Mouse (Mus musculus) forebrain, embryonic 11.5 days (tissue): ENCODE results near the gene Adam17. TPM values are rescaled to one million over a fixed set of nuclear protein-coding genes. Genes with fewer than 3 reads are reported as not detected.

Experiments
- ATAC-seq: fragments of 200-750 bp; cut with Nextera tagmentation; replicated peaks from 2 replicates; pipeline ENCODE4 v1.8.0; 2017; ENCODE audit warnings: moderate TSS enrichment; ENCODE audit not compliant: low FRiP score
- DNase-seq: peaks from one replicate; pipeline ENCODE4 v3.0.0-alpha.2; 2017; ENCODE audit warnings: low spot score
- H3K27ac ChIP-seq: fragments of 300-500 bp; sonication (generic); 2 replicates; pipeline ENCODE4 v1.5.1; 2014; ENCODE audit warnings: low read depth, low read length
- H3K27me3 ChIP-seq: fragments of 300-500 bp; sonication (generic); 2 replicates; pipeline ENCODE4 v1.6.1; 2014; ENCODE audit warnings: mild to moderate bottlenecking, low read length, mixed read lengths; ENCODE audit not compliant: control insufficient read depth, insufficient read depth
- H3K36me3 ChIP-seq: fragments of 300-500 bp; sonication (generic); 2 replicates; pipeline ENCODE4 v1.6.1; 2014; ENCODE audit warnings: mild to moderate bottlenecking, low read length, moderate library complexity, mixed read lengths; ENCODE audit not compliant: control insufficient read depth, insufficient read depth
- H3K4me1 ChIP-seq: fragments of 300-500 bp; sonication (generic); replicated peaks from 2 replicates; pipeline ENCODE4 v1.6.1; 2014; ENCODE audit warnings: low read length, mixed read lengths; ENCODE audit not compliant: control insufficient read depth, insufficient read depth
- H3K4me2 ChIP-seq: fragments of 300-500 bp; sonication (generic); 2 replicates; pipeline ENCODE4 v1.6.1; 2014; ENCODE audit warnings: low read depth, mild to moderate bottlenecking, low read length, moderate library complexity, mixed read lengths; ENCODE audit not compliant: severe bottlenecking
- H3K4me3 ChIP-seq: fragments of 300-500 bp; sonication (generic); 2 replicates; pipeline ENCODE4 v1.5.1; 2014; ENCODE audit warnings: low read depth, low read length
- H3K9ac ChIP-seq: fragments of 300-500 bp; sonication (generic); 2 replicates; pipeline ENCODE4 v1.6.1; 2014; ENCODE audit warnings: low read length
- H3K9me3 ChIP-seq: fragments of 300-500 bp; sonication (generic); 2 replicates; pipeline ENCODE4 v1.6.1; 2016; ENCODE audit warnings: low read length, mixed read lengths; ENCODE audit not compliant: control insufficient read depth
- WGBS: fragments of 180-500 bp; shearing (Covaris S2); extraction: QIAGEN DNeasy Blood & Tissue Kit; methylation state at CpG from one replicate; pipeline ENCODE4 v1.1.7; 2014; 5-methylcytosine and 5-hydroxymethylcytosine counted together
- polyA plus RNA-seq: library from polyadenylated mRNA; unstranded; fragments of >200 nt; fragmentation: Nextera tagmentation; extraction: Ambion mirVana; gene quantifications from 2 replicates; pipeline ENCODE4 v1.2.1, GENCODE M21; 2014

Gene Adam17
- polyA plus RNA-seq, 1 experiment from 2014 or later, result 36.6 TPM

- ATAC-seq, result no peak
Measured at GRCm38 (mm10) chr12:21364624-21365435, 8.6 kb downstream of the Adam17 start.

GRCm38 (mm10) chr12:21363195-21363594, 10.2 kb downstream of the Adam17 start:
- H3K27ac ChIP-seq, result no peak overlapping the region
- H3K36me3 ChIP-seq, result no peaks in the 10 kb centered on the region
- no peak overlapping the region for H3K9ac ChIP-seq
- no peak overlapping the region for H3K4me3 ChIP-seq
- no peak for DNase-seq
- no peak for ATAC-seq
- 93% methylated on average over 3 of the region's 3 CpGs for WGBS
- no peaks in the 10 kb centered on the region for H3K27me3 ChIP-seq
- H3K4me2 ChIP-seq, result no peak overlapping the region
- H3K4me1 ChIP-seq, result no peaks in the 10 kb centered on the region
- no peaks in the 10 kb centered on the region for H3K9me3 ChIP-seq

More at GRCm38 (mm10) chr12:21364624-21365435, 8.6 kb downstream of the Adam17 start:
- Histone ChIP-seq H3K27me3 (no peaks in the 10 kb centered on the region), H3K4me1 (no peaks in the 10 kb centered on the region), H3K4me3 (no peak overlapping the region), H3K36me3 (no peaks in the 10 kb centered on the region), H3K27ac (no peak overlapping the region), H3K9me3 (no peaks in the 10 kb centered on the region), H3K4me2 (no peak overlapping the region), H3K9ac (no peak overlapping the region)
- WGBS, result 81% methylated on average over 10 of the region's 10 CpGs
- no peak for DNase-seq

- Histone ChIP-seq H3K36me3 (no peaks in the 10 kb centered on the region), H3K9ac (no peak overlapping the region), H3K4me1 (no peaks in the 10 kb centered on the region), H3K4me3 (no peak overlapping the region), H3K27ac (no peak overlapping the region), H3K27me3 (no peaks in the 10 kb centered on the region), H3K4me2 (no peak overlapping the region), H3K9me3 (no peaks in the 10 kb centered on the region)
- ATAC-seq (no peak), DNase-seq (no peak)
- 83% methylated on average over 2 of the region's 2 CpGs for WGBS
Measured at GRCm38 (mm10) chr12:21362686-21363085, 10.7 kb downstream of the Adam17 start.

- 97% methylated on average over 8 of the region's 8 CpGs for WGBS
- DNase-seq (no peak), ATAC-seq (no peak)
- H3K9me3 ChIP-seq, result peaks cover 3% of the 10 kb centered on the region; the same call in 1 of the 2 replicates
- H3K9ac ChIP-seq, result no peak overlapping the region
- no peaks in the 10 kb centered on the region for H3K27me3 ChIP-seq
- peaks cover 12% of the 10 kb centered on the region; the same call in 1 of the 2 replicates for H3K36me3 ChIP-seq
- no peak overlapping the region for H3K27ac ChIP-seq
- H3K4me3 ChIP-seq, result no peak overlapping the region
- no peak overlapping the region for H3K4me2 ChIP-seq
- H3K4me1 ChIP-seq, result no peaks in the 10 kb centered on the region; the same call in 1 of the 2 replicates
Measured at GRCm38 (mm10) chr12:21353681-21354080, 19.8 kb downstream of the Adam17 start.

- H3K4me1 ChIP-seq, result no peaks in the 10 kb centered on the region; the same call in 1 of the 2 replicates
- 11% methylated on average over 7 of the region's 7 CpGs for WGBS
- H3K9me3 ChIP-seq, result peaks cover 3% of the 10 kb centered on the region; the same call in 1 of the 2 replicates
- no peak overlapping the region for H3K9ac ChIP-seq
- peaks cover 14% of the 10 kb centered on the region; the same call in 1 of the 2 replicates for H3K36me3 ChIP-seq
- H3K4me3 ChIP-seq, result no peak overlapping the region
- H3K27ac ChIP-seq, result no peak overlapping the region
- no peaks in the 10 kb centered on the region for H3K27me3 ChIP-seq
- ATAC-seq (0 out of 2 replicates have a peak, but pooled peaks have one; percentile 33), DNase-seq (no peak)
- no peak overlapping the region for H3K4me2 ChIP-seq
Measured at GRCm38 (mm10) chr12:21350113-21350876, 23.1 kb downstream of the Adam17 start.

GRCm38 (mm10) chr12:21346972-21347371, 26.5 kb downstream of the Adam17 start:
- Histone ChIP-seq H3K9ac (no peak overlapping the region), H3K4me3 (no peak overlapping the region), H3K36me3 (peaks cover 9% of the 10 kb centered on the region; the same call in 1 of the 2 replicates), H3K9me3 (peaks cover 2% of the 10 kb centered on the region; the same call in 1 of the 2 replicates), H3K4me1 (no peaks in the 10 kb centered on the region; the same call in 1 of the 2 replicates), H3K4me2 (no peak overlapping the region), H3K27me3 (no peaks in the 10 kb centered on the region), H3K27ac (no peak overlapping the region)
- DNase-seq (no peak), ATAC-seq (no peak)
- 90% methylated on average over 7 of the region's 7 CpGs for WGBS

- WGBS, result 97% methylated on average over 5 of the region's 5 CpGs
- Histone ChIP-seq H3K36me3 (peaks cover 2% of the 10 kb centered on the region; the same call in 1 of the 2 replicates), H3K4me1 (no peaks in the 10 kb centered on the region), H3K9me3 (no peaks in the 10 kb centered on the region), H3K27ac (no peak overlapping the region), H3K9ac (no peak overlapping the region), H3K4me3 (no peak overlapping the region), H3K4me2 (no peak overlapping the region), H3K27me3 (no peaks in the 10 kb centered on the region)
- ATAC-seq (no peak), DNase-seq (no peak)
Measured at GRCm38 (mm10) chr12:21340674-21341073, 32.8 kb downstream of the Adam17 start.

GRCm38 (mm10) chr12:21337171-21337570, 36.3 kb downstream of the Adam17 start:
- Histone ChIP-seq H3K9ac (no peak overlapping the region), H3K4me3 (no peak overlapping the region), H3K4me1 (no peaks in the 10 kb centered on the region), H3K9me3 (no peaks in the 10 kb centered on the region), H3K36me3 (no peaks in the 10 kb centered on the region; the same call in 1 of the 2 replicates), H3K27ac (no peak overlapping the region), H3K27me3 (no peaks in the 10 kb centered on the region), H3K4me2 (no peak overlapping the region)
- WGBS, result 93% methylated on average over 5 of the region's 5 CpGs
- DNase-seq (no peak), ATAC-seq (no peak)
